Mouse (Mus musculus) heart, adult 9 months (tissue): Measurements from ENCODE around the gene Psmd1.

ENCODE experiments used
- DNase-seq, 2 experiments: peaks; one replicate each; pipeline ENCODE4 v3.0.0; 2022; ENCODE audit warnings: low spot score in 2 of 2

The Psmd1 gene

DNA sequence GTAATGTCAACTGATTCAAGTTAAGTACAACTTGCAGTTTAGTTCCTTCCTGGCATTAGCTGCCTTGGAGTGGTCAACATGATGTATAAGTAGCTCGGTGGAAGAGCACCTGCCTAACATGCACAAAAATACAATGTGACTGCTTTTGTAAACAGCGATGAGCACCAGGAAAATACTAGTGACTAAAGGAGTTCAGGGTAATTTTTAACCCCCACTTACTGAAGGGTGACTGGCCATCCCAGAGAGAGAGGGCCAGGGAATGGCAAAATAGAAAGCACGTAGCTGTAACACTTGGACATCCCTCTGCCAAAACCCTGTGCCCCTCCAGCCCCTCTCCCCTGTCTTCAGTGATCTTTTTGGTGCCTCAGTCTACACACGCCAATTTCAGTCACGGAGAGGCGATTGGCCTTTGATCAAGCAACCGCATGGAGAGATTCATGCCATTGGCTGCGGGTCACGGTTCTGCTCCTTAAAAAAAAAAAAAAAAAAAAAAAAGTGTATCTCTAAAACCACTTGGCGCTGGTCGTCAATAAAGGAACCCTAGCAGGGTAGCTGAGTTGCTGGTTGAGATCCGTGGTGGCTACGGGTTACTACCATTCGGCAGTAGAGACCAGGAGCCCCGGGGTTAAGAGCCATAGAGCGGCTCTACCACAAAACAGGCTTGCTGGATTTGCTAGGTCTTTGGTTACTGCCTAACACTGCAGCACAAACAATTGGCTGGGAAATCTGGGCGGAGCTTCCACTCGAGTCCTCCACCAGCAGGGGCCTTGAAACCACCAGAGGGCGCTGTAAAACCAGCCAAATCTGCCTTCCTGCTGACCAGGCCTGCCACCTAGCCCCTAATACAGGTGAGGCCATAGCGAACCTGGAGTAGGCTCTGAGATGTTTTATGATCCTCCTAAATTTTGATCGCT is 5.1 kb upstream of the Psmd1 start:
- peak; percentile 88 to 93 for DNase-seq

DNA sequence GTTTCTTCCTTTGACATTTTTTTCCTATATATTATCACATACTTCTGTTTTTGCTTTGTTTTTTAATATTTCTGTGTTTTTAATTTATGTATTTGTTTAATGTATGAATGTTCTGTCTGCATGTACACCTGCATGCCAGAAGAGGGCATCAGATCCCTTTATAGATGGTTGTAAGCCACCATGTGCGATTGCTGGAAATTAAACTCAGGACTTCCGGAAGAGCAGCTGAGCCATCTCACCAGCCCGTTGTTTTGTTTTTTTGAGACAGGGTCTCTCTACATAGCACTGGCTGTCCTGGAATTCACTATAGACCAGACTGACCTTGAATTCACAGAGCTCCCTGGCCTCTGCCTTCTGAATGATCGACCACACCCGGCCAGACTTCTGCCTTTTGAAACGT is 1.7 kb upstream of the Psmd1 start:
- no peak for DNase-seq

DNA sequence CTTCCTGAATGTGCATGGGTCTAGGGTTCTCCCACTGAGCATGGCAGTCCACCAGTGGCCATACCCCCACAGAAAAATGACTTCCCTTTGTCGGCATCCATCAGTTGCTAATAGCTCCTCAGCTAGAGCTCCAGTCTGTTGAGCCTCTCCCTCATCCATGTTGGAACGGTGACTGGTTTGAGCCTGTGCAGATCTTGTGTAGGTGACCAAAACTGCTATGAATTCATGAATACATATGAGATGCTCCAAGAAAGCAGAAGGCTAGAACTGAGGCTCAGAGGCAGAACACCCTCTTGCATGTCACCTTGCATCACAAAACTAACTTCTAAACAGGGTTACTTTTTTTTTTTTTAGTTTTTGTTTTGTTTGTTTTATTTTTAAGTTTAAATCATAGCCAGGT is 12.4 kb downstream of the Psmd1 start:
- no peak for DNase-seq

DNA sequence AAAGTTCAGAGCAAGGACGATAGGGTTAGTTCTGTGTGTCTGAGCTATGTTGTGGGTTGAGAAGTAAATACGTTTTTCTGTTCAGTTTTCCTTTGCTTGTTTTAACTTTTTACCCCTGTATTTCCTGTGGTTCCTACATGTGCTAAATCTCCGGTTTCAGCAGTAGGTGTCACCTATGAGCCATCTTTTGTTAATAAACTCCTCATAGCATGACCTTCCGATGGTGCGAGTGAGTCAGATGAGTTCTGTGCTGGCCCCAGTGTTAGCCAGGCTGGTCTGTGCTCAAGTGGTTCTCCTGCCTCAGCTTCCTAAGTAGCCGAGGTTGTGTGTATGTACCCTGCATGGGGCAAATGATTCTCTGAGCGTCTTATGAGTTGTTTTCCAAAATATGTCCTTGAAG is 30.2 kb downstream of the Psmd1 start:
- no peak for DNase-seq

DNA sequence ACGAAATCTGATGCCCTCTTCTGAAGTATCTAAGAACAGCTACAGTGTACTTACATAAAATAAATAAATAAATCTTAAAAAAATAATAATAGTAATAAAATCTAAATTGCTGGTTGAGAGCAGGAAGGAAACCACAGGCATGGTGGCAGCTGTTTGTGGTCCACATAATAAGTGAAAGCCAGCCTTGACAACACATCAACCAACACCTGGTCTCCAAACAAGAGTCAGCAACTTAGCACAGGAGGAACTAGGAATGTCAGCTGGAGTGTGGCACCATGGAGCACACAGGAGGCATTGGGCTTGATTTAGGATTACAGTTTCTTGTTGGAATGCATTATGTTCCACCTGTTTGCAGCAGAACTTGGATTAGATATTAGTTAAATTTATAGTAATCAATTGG is 40.9 kb downstream of the Psmd1 start:
- DNase-seq, result no peak

DNA sequence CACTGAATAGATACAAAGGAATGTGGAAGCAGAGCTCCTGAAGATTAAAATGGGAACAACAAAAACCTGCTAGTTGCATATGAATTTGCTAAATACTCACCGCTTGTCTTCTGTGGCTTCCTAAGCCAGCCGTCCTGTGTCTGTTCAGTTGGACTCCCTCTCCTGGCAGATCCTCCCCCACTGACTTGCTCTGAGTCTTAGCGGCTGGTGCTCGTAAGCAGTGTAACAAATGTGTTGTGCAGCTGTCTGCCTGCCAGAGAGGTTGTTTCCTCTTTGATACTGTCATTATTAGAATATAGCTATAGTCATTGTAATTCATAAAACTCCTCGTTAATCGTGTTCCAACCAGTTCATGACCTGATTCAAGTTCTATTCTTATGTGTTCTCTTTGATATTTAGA is 47.6 kb downstream of the Psmd1 start, which contains the start of gene Htr2b:
Gene Htr2b (minus strand): TSS at position 192 of the 400 bp plus-strand sequence.
- DNase-seq, result peak; percentile 40 to 43

DNA sequence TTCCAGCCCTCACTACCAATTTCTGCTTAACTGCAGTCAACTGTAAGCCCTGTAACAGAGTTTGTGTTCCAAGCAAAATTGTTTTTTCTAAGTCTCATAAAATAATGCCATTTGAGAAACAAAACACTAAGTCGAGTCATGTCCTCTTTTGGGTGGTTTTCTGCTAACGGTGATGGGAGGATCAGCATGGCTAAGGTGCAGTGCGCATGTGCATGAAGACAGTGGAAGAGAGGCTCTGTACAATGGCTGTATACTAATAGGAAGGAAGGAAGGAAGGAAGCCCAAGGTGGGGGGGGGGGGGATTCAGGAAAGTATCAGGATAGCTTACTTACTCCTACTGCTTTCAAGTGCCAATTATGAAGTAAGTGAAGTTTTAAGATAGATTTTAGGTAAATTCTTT is 50.0 kb downstream of the Psmd1 start:
- peak; percentile 1 to 13 for DNase-seq

DNA sequence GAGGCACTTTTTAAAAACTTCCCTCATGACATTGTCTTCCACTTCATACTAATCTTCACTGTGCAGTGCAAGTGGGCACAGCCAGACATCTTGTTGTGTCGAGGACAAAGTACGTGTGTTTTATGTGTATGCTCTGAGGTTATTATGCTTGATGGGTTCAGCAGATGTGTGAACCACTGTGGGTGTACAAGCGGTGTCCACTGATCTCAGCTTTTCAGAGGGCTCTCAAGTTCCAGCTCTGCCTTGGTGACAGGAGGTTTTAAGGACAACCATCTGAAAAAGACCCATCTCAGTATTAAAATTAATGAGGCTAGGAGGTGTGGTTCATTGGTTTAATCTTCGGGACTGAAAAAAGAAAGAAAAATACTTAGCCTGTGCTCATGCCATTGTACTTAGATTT is 55.4 kb downstream of the Psmd1 start:
- DNase-seq, result no peak

DNA sequence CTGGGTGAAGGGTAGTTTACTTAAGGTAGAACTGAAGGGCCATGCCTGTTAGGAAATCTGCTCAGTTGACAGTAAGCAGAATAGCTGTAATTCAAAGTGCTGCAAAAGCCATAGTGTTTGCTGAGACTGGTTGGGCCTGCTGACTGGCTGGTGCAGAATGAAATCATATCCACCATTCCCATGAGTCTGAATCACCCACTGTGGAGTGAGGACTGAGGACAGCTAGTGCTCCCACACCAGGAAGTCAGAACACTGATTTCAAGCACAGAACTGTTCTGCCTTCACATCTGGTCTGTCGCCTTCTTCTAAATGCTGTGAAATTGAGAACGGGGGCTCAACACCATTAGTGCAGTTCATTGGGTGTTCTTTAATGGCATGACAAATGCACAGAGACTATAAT is 61.8 kb downstream of the Psmd1 start:
- no peak for DNase-seq

DNA sequence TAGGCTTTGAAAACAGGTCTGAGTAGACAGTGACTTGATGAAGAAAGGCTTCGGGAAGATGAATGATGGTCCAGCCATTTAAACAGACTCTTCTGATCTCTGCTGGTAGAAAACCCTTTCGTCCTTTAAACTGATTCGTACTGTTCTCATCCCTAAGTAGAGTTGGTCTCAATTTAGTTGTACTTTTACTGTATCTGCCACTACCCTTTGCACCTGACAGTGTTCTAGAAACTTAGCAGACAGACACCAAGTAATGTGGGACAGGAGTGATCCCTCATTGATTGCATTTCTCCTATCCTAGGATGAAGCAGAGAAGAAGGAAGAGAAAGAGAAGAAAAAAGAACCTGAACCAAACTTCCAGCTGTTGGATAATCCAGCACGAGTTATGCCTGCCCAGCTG is 69.2 kb downstream of the Psmd1 start, which contains the start of gene Gm21972:
Gene Gm21972 (plus strand): TSS at position 301 of the 400 bp plus-strand sequence.
- no peak for DNase-seq

DNA sequence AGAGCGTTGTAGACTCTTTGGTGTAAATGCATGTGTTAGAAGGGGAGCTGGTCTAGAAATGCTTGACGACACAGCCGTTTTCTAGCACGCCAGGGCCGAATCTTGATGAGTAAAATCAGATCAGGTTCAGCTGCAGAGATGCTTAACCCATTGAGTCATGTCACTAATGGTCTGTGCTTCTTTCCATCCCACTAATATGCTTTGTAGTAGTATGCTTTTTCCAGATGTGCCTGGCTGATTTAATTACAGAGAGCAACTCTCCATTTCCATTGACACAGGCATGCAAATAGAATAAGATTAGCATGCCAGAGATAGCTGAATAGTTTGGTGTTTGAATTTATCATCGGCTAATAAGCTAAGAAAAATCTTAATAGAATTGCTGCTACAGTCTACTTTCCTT is 71.1 kb downstream of the Psmd1 start:
- DNase-seq, result no peak

DNA sequence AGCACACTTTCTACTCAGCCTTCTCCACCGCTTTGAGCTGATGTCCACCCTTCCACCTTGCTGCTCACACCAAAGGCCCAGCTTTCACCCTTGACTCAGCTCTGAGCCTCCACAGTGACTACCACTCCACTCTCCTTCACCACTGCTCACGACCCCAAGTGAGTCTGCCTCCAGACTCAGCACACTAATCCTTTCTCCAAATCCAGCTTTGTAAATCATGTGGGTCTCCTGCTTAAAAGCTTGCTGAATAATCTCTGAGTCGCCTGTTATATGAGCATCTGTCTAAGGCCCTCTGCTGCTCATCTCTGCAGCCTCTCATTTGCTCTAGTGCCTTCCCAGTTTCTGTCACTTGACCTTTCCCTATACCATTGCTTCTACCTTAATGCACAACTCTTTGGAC is 76.9 kb downstream of the Psmd1 start:
- DNase-seq, result no peak

DNA sequence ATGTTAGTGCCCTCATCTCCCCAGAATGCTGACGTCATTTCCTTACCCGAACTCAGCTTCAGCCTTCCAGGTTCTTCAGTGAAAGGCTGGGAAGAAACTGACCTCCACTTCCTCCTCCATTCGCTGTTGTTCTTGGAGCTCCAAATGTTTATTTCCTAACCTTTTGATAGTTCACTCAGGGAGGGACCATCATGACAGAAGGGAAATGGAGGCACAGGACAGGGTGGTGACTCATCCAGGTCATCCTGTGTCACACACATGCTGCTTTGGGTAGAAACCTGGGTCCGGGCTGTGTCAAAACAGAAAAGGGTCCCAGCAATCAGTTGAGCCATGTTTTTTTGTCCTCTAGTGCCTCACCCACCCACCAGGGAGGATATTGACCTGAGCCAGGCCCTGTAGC is 79.0 kb downstream of the Psmd1 start:
- DNase-seq, result peak; percentile 42 to 43

DNA sequence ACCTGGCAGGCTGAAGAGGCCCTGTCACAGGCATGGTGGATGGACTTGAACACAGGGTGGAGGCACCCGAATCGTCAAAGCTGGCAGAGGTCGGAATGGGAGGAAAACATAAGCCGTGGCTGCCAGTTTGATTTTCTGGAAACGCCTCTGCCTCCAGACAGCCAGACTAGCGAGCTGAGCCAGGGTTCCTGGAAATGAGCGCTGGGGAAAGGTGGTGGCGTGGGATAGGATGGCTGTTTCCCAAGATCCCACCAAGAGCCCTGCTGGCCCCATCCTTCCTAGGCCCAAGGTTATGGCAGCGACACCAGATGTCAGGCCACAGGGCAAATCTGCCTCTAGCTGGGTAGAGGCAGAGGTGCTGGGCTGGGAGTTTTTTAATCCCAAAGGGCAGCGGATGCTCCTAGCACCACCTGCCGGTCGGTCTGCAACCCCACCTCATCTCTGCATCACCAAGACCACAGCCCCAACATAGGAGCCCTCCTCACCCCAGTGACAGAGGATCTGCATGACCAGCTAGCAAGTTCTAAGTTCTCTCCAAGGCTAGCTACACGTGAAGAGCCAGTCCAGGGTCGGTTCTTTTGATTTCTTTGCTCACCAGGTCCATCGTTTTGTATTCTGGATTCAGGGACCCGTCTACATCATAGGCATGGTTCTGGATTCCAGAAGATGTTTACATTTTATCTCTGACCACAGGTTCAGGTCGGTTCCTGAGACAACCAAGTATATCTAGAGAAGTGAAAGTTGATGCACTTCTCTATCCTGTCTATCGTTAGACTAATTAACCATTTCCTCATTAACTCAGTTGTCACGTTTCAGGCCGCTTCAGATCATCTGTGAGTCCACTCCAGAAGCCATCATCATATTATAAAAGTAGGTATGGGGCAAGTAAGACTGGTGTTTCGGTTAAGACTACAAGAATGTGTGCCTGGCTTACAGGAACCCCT is 80.1 kb downstream of the Psmd1 start:
- peak; percentile 7 to 27 for DNase-seq

DNA sequence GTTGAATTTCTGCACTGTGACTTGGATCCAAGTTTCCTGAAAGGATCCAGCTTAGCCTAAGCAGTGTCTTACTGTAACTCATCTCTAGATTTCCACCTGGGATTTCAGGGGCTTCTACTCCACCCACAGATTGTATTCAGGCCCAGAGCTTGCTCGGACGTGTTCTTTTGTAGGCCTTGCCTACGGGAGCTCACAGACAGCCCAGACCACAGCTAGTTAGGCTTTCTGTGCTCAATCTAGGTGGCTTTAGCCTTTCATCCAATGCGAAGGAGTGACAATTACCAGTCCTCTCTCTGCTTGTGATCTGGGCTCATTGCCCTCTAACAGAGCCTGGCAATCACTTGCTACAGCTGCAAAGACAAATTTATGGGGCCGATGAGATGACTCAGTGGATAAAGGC is 82.1 kb downstream of the Psmd1 start:
- DNase-seq, result no peak

DNA sequence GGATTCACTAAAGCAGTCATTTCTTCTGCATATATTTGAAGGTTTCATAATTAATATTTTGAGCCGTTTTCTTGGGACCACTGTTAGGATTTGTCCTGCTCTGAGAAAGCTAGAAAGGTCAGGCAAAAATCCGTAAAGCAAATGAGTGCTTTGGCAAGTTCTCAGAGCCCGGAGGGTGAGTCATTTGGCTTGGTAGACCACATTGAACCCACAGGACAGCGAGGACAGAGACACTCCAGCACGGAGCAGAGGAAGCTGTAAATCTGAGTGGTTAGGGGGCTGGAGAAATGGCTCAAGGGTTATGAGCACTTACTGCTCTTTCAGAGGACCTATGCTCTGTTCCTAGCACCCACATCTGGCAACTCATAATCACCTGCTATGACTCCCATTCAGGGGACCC is 83.4 kb downstream of the Psmd1 start:
- peak in 1 of 2 experiments; percentile 26 for DNase-seq

DNA sequence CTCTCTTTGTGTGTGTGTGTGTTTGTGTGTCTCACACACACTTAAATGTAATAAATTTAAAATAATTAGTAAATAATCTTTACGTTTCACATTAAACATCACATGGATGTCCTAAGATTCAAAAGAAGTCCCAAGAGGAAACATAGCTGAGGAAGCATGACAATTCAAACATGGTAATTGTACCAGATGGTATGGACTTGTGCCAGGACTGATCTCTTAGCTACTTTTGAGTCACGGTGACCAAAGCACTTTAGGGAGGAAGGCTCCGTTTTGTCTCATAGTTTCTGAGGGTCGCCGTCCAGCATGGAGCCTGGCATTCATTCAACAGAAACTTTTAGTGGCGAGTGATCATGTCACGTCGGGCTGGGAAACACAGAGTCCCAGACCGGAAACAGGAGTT is 84.0 kb downstream of the Psmd1 start:
- DNase-seq, result no peak

DNA sequence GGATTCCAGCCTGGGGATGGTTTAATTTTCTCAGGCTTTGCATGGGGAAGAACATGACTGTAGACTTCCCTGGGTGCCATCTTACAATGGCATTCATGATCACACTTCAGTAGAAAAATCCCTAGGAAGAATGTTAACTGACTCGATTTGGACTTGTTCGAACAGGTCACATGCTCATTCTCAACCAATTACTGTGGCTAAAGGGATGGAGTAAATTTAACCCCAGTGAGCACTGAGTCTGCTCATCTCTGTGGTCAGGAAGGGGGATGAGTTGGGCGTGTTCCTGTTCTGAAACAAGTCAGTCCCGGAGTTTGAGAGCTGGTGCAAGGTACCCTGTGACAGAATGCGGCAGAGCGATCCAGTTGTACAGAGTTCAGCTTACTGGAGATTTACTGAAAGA is 86.7 kb downstream of the Psmd1 start:
- no peak for DNase-seq

DNA sequence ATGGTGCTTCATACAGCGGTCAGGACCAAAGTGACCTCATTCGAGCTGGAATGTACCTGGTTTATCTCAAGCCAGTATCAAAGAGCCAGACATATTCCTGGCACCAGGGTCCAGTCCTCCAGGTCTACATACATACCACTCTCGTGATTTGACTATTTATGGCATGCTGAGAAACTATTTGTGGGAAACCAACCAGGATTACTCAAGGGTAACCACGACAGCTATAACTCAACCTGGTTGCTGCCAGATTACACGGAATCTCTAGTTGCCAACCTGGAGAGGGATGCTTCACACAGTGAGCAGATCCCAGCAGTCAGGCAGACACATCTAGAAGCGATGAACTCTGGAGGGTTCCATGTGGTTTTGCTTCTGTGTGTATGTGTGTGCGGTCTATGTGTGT is 87.2 kb downstream of the Psmd1 start:
- no peak for DNase-seq

DNA sequence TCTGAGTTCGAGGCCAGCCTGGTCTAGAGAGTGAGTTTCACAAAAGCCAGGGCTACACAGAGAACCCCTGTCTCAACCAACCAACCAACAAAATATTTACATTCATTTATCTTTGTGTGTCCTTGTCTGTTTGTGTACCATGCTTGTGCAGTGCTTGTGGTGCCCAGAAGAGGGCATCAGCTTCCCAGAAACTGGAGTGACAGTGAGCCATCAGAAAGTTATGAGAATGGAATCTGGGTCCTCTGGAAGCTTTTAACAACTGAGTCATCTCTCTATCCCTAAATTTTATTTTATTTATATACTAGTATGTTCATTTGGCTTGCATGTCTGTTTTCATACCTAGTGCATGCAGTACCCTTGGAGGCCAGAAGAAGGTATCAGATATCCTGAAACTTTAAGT is 88.4 kb downstream of the Psmd1 start:
- DNase-seq, result no peak

DNA sequence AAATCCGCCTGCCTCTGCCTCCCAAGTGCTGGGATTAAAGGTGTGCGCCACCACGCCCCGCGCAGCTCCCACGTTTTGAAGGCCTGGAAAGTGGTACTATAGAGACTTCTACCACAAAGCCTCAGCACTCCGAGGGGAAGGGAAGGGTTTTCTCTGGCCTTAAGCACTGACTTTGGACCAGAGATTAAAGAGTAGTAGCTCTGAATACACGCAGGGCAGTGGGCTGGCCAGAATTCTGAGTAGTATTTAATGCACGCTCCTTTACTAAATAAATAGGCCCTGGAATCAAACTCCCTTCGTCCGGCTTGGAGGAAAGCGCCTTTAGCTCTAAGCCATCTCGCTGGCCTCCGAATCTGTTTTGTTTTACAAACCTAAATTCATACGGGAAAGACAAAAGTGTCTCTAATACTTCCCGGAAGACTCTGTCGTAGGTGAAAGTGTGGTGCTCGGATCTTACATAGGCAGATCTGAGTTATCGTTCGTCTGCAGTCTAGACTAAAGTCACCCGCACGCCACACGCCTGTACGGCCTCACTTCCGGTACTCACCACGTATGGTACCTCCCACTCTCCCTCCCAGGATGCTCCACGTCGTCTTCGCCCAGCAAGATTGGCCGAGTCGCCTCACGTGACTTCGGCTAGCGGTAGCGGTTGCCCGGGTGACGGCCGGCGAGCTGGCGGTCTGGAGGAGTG is 90.1 kb downstream of the Psmd1 start, which contains the start of gene Armc9:
Gene Armc9 (plus strand): TSS at position 648 of the 691 bp plus-strand sequence.
- DNase-seq, result peak; percentile 95 to 97

DNA sequence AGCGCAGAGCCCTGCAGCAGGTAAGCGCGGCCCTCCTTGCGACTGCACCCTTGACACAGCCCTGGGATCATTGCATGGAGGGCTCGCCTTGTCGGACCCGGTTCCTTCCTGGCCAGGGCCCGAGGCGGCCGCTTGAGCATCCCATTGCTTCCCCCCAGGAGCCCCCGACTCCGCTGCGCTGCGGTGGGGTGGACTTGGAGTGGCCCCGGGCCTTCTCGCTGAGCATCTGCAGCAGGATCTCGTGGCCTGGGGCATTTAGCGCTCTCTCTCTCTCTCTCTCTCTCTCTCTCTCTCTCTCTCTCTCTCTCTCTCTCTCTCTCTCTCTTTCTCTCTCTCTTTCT is 90.6 kb downstream of the Psmd1 start:
- DNase-seq, result no peak
